Mouse (Mus musculus) adrenal gland (tissue): Measurements from ENCODE around the gene Nol6.
"Not testable (repeated sequence)": the region's sequence is repeated elsewhere in the genome, so short reads cannot be mapped to it uniquely, and the experiment has no call there.

Experiments
- intact Hi-C: fragments of 180-260 bp; cut with DNase I; formaldehyde crosslinking; loops from one replicate; pipeline ENCODE4 v1.15.1; 2025

Gene Nol6

DNA sequence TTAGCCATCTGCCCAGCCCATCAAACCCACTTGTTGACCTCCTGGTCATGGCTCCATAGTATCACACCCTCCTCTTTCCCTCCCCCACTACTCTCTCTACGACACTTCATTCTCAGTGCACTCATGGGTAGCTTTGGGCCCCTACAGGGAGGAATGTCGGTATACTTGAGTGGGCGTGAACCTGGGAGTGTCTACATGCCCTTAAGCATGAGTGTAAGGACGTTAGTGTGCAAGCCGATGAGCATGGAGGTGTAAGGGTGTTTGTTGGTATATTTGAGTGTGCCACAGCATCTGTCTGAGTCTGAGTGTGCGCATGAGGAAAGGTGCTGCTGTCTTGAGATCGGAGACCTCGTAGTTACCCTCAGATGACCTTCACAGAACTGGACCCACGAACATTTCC lies 37.3 kb downstream of the Nol6 start:
- intact Hi-C loops: no loop called here

DNA sequence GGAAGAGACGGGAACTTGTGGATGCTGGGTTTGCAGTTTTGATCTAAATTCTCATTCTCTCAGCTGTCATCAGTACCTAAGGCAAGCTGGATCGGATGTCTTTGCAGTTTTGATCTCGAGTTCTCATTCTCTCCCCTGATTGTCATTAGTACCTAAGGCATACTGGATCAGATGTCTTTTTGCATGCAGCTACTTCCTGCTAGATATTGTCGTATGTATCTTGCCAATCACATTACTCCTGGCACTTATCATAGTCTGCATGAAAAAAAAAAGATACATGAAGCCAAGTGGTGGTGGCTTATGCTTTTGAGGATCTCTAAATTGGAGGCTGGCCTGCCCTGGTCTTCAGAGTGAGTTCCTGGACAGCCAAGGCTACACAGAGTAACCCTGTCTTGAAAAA lies 39.4 kb downstream of the Nol6 start:
- intact Hi-C loops: no loop called here

DNA sequence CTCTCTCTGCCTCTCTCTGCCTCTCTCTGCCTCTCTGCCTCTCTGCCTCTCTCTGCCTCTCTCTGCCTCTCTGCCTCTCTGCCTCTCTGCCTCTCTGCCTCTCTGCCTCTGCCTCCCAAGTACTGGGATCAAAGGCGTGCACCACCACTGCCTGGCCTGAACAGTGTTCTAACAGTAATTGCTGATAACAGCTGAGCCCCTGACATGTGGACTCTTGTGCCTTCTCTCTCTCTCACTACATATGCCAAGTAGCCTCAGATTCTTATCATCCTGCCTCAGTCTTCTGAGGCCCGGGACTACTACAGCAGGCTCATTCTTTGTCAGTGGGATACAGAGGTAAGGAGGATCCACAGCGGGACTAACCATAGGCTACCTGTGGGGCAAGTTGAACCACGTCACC lies 41.5 kb downstream of the Nol6 start:
- intact Hi-C loops: not testable (repeated sequence)

DNA sequence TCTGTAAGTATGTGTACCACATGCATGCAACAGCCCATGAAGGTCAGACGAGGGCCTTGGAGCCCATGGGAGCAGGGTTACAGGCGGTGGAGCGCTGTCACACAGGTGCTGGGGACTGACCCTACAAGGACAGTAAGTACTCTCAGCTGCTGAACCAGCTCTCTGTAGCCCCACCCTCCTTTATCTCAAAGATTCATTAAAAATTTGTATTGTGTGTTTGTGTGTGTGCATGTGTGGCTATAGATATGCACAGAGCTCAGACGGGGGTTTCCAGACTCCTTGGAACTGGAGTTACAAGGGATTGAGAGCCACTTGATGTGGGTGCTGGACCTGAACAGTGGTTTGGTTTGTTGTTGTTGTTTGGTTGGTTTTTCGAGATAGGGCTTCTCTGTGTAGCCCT lies 42.5 kb downstream of the Nol6 start:
- intact Hi-C loops: no loop called here

DNA sequence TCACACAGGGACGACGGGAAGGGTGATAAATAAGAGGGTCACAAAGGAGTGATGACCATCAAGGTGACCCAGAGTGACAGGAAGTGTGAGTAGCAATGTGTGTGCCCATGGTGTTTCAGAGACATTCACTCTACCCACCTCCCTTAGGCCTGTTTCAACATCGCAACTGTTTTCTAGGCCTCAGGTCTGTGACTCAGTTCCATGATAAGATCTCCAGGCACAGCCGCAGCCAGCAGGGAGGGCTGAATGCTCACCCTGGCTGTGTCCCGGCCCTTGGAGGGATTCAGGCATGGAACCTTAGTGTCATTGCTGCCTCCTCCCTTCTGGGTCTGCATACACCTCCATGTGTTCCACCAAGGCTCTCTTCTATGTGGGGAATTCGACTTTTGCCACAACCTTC lies 45.5 kb downstream of the Nol6 start:
- intact Hi-C loops: no loop called here

DNA sequence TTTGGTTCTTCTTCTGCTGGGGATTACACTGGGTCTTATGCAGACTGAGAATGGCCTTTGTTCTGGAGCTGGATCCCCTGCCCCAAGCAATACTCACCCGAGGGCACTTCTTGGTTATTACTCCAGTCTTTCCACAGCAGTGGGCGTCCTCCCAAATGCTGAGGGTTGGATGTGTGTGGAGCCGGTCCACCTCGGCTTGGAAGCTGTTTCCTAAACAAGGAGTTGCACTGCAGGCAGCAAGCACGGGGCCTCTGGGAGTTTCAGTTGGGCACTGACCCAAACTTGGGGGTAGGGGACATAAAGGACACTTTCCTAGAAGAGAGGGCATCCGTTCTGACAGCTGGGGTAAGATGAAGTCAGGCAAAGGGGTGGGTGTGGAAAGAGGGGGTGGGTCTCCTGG lies 49.8 kb downstream of the Nol6 start:
- intact Hi-C loops: no loop called here

DNA sequence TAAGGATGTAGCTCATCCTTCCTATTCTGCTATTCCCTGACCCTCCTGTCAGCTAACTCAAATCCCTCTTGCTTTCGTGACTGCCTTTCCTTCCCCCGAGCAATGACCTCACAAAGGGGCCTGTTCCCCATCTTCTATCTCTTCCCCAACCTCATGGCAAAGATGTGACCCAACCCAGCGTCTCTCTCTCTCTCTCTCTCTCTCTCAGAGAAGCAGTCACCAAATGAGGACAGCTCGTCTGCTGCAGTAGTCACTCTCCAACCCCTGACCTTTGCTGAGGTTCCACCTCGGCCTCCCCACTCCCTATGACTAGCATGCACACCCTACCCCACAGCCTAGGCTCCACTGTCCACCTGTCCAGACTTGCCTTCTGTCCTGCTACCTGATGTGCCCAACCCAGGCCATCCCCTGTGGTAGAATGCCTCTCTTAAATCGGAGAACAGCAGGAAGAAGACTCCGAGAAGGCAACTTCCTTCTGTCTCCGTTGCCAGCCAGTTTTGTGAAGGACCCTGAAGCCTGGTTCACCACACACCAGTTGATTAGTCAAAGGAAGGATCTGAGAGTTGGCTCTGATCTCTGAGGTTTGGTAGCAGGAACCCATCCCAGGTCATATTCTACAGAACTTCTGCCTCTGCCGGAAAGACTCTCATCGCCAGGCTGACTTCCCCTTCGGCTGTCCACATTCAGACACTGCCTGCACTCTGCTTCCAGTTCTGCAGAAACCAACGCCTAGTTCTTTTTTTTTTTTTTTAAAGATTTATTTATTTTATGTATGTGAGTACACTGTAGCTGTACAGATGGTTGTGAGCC lies 51.0 kb downstream of the Nol6 start:
- intact Hi-C loops: no loop called here

DNA sequence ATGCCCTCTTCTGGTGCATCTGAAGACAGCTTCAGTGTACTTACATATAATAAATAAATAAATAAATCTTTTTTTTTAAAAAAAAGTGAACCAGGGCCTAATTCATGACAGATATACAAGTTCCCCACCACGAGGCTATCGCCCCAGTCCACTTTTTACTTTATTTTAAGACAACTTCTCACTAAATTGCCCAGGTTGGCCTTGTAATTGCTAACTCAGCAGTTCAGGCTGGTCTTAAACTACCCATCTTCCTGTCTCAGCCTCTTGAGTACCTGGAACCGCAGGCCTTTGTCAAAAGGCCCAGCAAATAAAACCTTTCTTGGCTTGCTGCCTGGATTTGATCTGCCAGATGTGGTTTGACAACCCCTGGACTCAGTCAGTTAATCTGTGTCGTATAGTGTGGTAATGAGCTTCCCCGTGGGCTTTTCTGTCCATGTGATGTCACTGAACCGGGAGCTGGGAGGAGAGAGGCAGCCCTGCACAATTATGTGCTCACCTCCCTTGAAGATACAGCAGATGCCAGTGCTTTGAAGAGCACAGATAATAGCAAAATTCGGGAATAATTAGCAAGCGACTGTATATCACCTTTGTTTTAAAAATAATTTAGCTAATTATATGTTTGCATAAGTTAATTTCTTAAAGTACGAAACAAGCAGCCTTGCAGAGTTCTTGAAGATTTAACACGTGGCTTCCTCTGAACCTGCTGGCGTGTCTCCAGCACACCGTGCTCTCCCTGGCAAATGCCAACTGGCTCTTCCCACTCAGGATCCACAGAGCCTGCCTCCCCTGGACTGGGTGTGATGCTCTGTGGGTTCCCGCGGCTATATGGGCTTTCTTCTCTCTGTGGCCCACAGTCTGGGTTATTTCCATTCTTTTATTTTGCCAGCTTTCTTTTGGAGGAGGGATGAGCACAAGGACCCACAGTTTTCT lies 52.5 kb downstream of the Nol6 start:
- intact Hi-C loops: no loop called here

DNA sequence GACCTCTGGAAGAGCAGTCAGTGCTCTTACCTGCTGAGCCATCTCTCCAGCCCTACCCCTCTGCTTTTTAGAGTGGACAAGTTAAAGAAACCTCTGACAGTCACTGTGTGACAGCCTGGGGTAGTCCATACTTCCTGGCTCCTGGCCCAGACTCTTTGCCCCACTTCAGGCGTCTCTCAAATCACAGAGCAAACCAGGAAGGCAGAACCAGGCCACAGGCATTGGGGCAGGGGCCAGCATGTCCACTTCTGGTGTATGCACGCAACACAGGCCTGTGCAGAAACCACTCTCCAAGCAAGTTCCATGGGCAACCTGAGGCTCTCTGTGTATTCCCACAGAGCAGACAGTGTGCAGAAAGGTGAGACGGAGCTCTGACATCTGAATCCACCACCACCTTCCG lies 59.1 kb downstream of the Nol6 start:
- intact Hi-C loops: no loop called here
